Mouse (Mus musculus) inflammation-experienced regulatory T-cells (primary cell): ENCODE results near the gene Col23a1. TPM values are rescaled to one million over a fixed set of nuclear protein-coding genes. Genes with fewer than 3 reads are reported as not detected.

Experiments used
- polyA plus RNA-seq, 2 experiments: library from polyadenylated mRNA; unstranded; fragments of 100-300 nt; shearing (Covaris generic); gene quantifications; one replicate each; pipeline ENCODE4 v1.2.1; 2017

The Col23a1 gene
- 1 to 10 TPM in 1 of 2 experiments, under 1 TPM in 1; 0.90 to 2.3 TPM for polyA plus RNA-seq

DNA sequence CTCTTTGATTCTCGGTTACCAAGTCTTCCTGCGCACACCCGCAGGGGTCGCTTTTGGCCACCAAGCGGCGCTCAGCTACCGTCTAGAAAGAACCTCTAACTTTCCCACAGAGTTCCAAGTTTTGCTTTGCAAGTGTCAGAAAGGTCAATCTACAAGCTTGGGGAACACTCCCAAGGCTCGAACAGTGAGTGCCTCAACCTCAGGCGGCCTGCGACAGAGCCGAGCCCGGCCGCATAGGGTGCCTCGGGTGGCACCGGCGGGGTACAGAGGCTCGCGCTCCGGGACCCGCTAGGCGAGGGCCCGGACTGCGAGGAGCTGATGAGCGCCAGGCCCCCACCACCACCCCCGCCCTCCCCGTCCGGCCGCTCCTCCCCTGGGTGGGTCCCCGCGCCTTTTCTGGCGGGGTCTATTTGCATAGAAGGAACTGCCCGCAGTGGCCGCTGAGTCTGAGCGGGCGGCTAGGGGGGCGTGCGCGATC is at the start of gene Col23a1:
Gene Col23a1, plus strand, starts transcription at position 357 of the 478 bp plus-strand sequence.

DNA sequence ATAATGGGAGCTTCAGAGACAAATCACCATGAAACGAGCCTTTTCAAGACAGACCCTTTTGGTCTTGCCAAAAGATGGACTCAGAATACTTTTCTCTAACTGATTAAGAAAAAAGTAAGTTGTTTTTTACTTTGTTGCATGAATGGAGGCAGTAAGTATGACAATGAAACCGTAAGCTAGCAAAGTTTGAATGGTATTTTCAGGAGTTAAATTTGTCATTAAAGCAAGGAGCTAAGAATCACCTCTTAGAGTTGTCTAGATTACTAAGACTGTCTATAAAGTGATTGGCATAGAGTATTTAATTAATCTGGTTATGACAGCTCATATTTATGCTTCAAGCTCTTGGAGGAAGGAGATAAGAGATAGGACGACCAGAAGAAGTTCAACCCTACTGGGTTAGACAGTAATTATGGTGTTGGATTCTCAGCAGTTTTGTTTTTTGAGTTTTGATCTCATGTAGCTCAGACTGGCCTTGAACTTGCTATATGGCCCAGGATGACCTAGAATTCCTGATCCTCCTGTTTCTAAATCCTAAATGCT is 28.0 kb upstream of the Col23a1 start, which contains the start of gene Clk4:
Gene Clk4, plus strand, starts transcription at position 51 of the 540 bp plus-strand sequence.

DNA sequence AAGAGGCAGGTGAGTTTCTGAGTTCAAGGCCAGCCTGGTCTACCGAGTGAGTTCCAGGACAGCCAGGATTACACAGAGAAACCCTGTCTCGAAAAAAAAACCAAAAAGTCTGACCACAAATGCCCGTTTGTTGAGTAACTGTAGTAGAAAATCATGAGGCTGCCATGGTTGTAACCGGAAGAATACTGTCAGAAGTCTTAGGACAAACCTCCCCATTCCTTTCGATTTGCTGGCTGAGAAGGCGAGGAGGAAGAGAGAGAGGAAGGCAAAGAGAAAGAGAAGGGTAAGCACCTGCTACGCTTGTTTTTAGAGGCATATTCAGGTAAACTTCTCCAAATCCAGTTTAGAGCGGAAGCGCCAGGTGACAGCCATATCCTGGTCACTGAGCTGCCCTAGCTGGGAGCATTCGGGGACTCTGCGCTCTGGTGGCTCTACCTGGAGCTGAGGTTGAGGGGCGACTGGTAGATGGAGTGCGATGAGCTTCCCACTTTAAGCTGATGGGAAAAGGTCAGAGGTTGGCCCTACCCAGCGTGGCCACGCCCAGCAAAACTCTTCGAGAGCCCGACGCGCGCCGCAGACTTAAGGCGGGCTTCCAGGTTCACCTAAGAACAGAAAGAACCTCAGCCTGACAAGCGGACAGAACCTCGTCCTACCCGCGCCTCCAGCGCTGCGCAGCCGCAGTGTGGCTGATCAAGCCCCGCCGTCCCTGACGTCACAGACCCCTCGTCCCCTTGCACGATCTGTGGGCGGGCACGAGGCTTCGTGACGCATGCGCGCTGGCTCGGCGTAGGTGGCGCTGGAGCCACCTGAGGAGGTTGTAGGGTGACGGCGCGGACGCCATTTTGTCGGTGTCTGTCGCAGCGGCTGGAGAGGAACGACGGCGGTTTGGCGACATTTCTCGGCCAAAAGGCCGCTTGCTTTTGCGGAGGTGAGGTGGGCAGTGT is 27.1 kb upstream of the Col23a1 start, which contains the start of gene BC049762:
Gene BC049762, minus strand, starts transcription at position 705 of the 944 bp plus-strand sequence.

GRCm38 (mm10) chr11:51584431-51585248 is 294.9 kb downstream of the Col23a1 start, which contains the start of gene Phykpl:
Gene Phykpl, plus strand, starts transcription at chr11:51584757.

DNA sequence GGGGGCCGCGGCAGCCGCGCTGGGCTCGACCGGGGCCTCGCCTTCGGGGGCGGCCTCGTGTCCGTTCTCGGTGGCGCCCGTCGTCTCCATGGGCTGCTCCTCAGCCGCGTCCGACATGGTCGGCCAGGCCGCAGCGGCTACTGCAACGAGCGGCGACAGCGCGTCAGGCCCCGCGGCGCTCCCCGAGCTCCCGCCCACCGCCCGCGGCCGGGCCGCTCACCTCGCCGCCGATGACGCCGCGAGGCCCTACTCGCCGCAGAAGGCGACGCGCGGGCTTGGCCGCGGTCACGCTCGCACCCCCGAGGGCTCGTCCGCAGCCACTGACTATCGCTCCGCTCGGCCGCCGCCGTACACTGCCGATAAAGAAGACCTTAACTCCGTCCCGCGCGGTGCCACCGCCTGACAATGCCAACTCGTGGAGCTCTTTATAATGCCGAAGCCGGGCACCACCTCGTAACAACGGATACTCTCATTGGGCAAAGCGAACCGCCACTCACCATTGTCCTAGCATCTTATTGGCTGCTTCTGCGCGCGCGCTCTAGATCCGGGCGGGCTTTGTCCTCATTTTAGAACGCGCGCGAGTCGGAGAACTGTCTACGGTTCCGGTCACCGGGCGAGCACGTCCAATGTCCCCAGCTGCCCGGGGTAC is 316.9 kb downstream of the Col23a1 start, which contains the start of gene Hnrnpab:
Gene Hnrnpab, minus strand, starts transcription at position 401 of the 649 bp plus-strand sequence.

GRCm38 (mm10) chr11:51619409-51620060 is 329.8 kb downstream of the Col23a1 start, which contains the start of gene Nhp2:
Gene Nhp2, plus strand, starts transcription at chr11:51619735.

Other genes with a start within 250 kb of the Col23a1 start
- not detected for gene Olfr1375, start 241.8 kb upstream of the Col23a1 start, polyA plus RNA-seq
- gene Zfp354a, start 230.7 kb upstream of the Col23a1 start, polyA plus RNA-seq: under 1 TPM in 1 of 2 experiments, not detected in 1; 0.26 TPM
- gene Gm12569, start 69.4 kb upstream of the Col23a1 start, polyA plus RNA-seq: under 1 TPM in 1 of 2 experiments, not detected in 1; 0.42 TPM
- 100 to 1,000 TPM; 172 to 219 TPM for gene Clk4, start 28.2 kb upstream of the Col23a1 start, polyA plus RNA-seq
- gene BC049762, start 26.9 kb upstream of the Col23a1 start, polyA plus RNA-seq: under 1 TPM in 1 of 2 experiments, not detected in 1; 0.30 TPM